Mouse (Mus musculus) layer of hippocampus, postnatal 14 days (tissue): Measurements from ENCODE around the gene Camkmt. TPM values are rescaled to one million over a fixed set of nuclear protein-coding genes. Genes with fewer than 3 reads are reported as not detected.
A peak's percentile ranks its signal among the peaks of the same experiment; 100 is the strongest.

Experiments used
- DNase-seq, 2 experiments: peaks; one replicate each; pipeline ENCODE4 v3.0.0; 2021 to 2022; ENCODE audit warnings: low spot score in 2 of 2, mixed read lengths in 1 of 2
- total RNA-seq, 2 experiments: library from RNA; stranded (reverse); gene quantifications; 2 replicates each; pipeline ENCODE4 v1.2.3; 2021

Camkmt gene
- total RNA-seq, 2 experiments from 2014 or later = 11.8 to 12.7 TPM

- DNase-seq = no peak
Measured at GRCm38 (mm10) chr17:85168761-85169160, 78.4 kb downstream of the Camkmt start.

- no peak for DNase-seq
Measured at GRCm38 (mm10) chr17:85170541-85171255, 80.3 kb downstream of the Camkmt start.

GRCm38 (mm10) chr17:85171951-85172350 is 81.6 kb downstream of the Camkmt start:
- no peak for DNase-seq

- no peak for DNase-seq
Measured at GRCm38 (mm10) chr17:85177231-85177630, 86.9 kb downstream of the Camkmt start.

GRCm38 (mm10) chr17:85180471-85181060 is 90.2 kb downstream of the Camkmt start:
- DNase-seq = no peak

GRCm38 (mm10) chr17:85189227-85190127 is 99.1 kb downstream of the Camkmt start:
- DNase-seq = peak; percentile 88 to 92

GRCm38 (mm10) chr17:85190128-85190435 is 99.7 kb downstream of the Camkmt start:
- no peak for DNase-seq

- no peak for DNase-seq
Measured at GRCm38 (mm10) chr17:85193294-85193693, 102.9 kb downstream of the Camkmt start.

GRCm38 (mm10) chr17:85198781-85199180 is 108.4 kb downstream of the Camkmt start:
- no peak for DNase-seq

GRCm38 (mm10) chr17:85199321-85199720 is 109.0 kb downstream of the Camkmt start:
- no peak for DNase-seq

GRCm38 (mm10) chr17:85218054-85218453 is 127.7 kb downstream of the Camkmt start:
- DNase-seq = no peak

- DNase-seq = no peak
Measured at GRCm38 (mm10) chr17:85242109-85242508, 151.8 kb downstream of the Camkmt start.

GRCm38 (mm10) chr17:85248962-85249361 is 158.6 kb downstream of the Camkmt start:
- no peak for DNase-seq

GRCm38 (mm10) chr17:85249744-85250143 is 159.4 kb downstream of the Camkmt start:
- no peak for DNase-seq

- DNase-seq = no peak
Measured at GRCm38 (mm10) chr17:85256930-85257329, 166.6 kb downstream of the Camkmt start.

- DNase-seq = no peak
Measured at GRCm38 (mm10) chr17:85257348-85257747, 167.0 kb downstream of the Camkmt start.

- DNase-seq = no peak
Measured at GRCm38 (mm10) chr17:85258703-85259341, 168.5 kb downstream of the Camkmt start.

GRCm38 (mm10) chr17:85266831-85267422 is 176.6 kb downstream of the Camkmt start:
- no peak for DNase-seq

- no peak for DNase-seq
Measured at GRCm38 (mm10) chr17:85271466-85272175, 181.3 kb downstream of the Camkmt start.

GRCm38 (mm10) chr17:85279720-85280119 is 189.4 kb downstream of the Camkmt start:
- DNase-seq = peak in 1 of 2 experiments; percentile 23
